Mouse (Mus musculus) MEL-GATA-1-ER (cell line): ENCODE data around the gene Snai1.
A peak's percentile ranks its signal among the peaks of the same experiment; 100 is the strongest.

Experiments
- DNase-seq: peaks from one replicate; pipeline ENCODE4 v3.0.0-alpha.2; 2012; ENCODE audit warnings: low read depth; ENCODE audit errors: extremely low read depth

Snai1 gene

DNA sequence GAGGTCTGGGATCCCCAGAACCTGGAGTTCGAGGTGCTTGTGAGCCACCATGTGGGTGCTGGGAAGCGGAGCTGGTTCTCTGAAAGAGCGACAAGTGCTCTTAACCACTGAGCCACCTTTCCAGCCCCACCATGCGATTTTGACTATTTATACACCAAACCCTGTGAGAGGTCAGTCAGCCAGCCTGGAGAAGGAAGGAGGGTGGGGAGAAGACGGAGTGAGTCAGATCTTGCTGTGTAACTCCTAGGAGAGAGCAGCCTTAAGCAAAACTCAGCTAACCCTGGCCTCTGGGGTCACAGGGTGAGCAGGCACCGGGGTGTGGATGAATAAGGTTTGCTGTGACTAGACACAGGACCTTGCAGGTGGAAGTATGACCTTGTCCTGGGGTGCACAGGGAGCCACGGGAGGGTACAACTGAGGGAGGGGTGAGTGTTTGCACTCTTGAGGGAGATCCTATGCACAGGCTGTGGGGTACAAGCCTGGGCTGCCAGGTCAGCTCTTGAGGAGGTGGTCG is 12.4 kb downstream of the Snai1 start:
- no peak for DNase-seq

DNA sequence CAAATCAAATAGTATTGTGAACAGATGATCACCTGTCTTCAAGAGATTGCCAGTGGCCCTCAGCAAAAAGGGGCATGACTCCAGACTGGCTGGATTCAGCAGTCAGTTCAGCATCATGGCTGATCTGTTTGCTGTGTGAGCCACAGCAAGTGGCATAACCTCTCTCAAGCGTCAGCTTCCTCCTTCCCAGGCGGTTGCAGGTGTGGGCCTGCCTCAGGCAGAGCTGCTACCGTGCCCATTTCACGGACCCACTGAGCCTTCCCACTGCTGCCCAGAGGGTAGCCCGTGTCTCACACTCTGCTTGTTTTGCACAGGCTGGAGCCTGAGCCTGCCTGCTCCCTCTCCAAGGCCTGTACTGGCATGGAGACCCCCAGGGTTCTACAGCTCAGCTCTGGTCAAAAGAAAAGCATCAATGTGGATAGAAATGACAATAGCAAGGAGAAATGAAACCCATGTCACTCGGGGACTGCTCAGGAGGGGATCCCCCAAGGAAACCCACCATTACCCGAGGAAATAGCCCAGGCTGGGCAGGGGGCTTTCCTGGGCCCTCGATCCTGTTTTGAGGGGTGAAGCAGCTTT is 13.4 kb downstream of the Snai1 start:
- no peak for DNase-seq

DNA sequence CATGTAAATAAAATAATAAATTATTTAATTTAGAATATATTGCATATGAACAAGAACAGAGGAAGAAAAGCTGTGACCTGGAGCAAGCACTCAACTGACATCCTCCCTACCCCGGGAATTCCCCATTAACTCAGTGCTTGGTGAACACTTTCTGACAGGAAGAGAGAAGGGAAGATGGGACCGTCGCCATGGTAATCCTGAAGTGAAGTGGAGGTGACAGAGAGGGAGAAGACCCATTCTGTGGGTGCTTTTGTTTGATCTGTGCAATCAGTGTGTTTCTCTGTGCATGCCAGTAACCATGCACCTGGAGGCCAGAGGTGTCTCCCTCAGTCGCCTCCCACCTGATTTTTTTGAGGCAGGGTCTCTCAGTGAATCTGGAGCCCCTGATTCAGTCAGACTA is 14.3 kb downstream of the Snai1 start:
- DNase-seq = no peak

DNA sequence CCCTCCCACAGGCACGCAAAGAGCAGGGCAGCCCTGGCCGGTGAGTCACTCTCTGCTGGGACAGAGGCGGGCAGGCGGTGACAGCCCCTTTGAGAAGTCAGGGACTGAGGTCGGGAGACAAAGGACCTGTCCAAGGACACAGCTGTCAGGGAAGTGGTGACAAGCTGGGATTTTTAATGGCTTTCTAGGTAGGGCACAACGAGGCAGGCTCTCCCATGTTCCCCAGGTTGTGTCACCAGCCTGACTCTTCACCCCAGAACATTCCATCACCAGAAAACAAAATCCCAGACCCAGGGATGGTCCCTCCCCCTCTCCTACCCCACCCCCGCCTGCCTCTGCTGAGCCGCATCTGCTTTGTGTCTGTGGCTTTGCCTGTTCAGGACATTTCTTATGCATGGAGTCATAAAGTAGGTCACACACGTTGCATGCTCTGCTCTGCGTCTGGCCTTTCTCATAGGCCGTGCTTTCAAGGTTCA is 15.0 kb downstream of the Snai1 start:
- no peak for DNase-seq

DNA sequence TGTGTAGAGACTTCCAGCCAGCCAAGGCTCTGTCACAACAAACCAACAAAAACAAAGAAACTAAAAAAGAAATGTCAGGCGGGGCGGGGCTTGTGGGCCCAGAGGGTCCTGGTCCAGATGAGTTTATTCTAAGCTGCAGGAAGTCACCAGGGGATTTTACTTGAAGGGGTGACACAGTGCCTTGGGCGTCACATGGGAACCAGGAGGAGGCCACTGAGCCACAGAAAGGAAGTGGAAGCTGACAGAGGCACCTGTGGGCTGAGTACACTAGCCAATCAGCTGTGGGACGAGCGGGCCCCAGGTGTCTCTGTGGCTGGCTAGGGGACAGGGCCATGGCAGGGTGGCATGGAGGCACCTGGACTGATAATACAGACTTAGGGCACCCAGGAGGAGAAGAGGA is 17.8 kb downstream of the Snai1 start:
- DNase-seq = no peak

DNA sequence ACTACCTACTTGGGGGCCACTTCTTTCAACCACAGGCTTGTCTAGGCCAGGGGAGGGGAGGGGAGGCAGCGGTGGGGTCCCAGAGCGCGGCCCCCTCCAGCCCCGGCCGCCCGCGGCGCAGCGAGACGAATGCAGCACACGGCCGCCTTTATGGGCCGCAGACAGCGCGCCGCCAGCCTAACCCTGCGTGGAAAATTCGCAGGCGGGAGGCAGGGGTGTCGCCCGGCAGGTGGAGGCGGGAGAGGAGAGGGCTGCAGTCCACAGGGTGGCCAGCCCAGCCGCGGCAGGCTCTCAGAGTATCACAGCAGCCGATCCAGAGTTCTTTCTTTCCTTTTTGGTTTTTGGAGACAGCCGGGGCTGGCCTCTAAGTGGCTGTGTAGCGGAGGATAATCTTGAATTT is 21.4 kb downstream of the Snai1 start:
- DNase-seq = no peak

DNA sequence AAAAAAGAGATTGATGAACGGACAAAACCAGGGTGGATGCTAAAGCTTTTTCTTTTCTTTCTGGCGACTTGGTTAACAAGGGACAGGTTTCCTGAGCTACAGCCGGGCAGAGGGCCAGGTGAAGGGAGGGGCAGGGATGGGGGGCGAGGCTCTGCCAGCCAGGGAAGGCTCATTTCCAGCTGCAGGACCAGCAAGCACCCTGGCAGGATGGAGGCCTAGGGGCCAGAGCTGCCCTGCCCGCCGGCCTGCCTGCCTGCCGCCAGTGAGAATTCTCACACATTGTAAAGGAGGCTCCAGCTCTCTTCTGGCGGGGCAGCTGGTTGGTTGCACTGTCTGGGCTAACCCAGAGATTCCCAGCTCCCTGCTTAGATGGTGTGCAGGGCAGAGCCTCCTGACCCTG is 24.1 kb downstream of the Snai1 start:
- no peak for DNase-seq

DNA sequence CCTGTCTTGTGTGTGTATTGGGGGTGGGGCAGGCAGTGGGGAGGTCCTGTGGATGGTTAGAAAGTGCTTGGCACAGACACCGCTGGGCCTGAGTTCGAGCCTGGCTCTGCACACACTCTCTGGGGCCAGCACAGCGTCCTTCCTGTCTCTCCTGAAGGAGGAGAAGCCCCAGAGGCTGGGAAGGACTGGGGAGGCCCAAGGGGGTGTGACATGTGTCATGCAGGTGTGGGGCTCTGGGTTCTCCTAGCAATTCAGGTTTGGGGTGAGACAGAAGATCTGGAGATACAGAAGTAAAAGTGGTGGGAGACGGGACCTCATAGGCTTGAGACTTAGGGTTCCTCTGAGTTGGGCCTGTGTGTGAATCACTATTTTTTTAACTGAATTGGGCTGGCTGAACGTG is 25.0 kb downstream of the Snai1 start:
- DNase-seq = no peak

DNA sequence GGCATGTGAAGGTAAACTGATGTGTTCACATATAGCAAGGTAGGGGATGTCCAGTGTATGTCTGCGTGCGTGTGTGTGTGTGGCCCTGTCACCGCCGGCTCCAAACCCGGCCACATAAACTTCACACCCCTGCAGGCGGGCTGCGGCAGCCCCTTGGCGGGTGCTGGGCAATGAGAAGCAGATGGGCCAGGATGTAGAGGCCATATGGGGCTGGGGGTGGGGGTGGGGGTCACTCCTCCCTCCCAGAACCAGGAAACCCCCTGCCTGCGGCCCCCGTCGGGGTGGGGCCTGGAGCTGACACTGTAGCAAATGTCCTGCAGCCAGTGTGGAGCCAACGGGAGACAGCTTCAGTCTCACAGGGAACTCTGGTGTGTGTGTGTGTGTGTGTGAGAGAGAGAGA is 25.7 kb downstream of the Snai1 start:
- DNase-seq = no peak

DNA sequence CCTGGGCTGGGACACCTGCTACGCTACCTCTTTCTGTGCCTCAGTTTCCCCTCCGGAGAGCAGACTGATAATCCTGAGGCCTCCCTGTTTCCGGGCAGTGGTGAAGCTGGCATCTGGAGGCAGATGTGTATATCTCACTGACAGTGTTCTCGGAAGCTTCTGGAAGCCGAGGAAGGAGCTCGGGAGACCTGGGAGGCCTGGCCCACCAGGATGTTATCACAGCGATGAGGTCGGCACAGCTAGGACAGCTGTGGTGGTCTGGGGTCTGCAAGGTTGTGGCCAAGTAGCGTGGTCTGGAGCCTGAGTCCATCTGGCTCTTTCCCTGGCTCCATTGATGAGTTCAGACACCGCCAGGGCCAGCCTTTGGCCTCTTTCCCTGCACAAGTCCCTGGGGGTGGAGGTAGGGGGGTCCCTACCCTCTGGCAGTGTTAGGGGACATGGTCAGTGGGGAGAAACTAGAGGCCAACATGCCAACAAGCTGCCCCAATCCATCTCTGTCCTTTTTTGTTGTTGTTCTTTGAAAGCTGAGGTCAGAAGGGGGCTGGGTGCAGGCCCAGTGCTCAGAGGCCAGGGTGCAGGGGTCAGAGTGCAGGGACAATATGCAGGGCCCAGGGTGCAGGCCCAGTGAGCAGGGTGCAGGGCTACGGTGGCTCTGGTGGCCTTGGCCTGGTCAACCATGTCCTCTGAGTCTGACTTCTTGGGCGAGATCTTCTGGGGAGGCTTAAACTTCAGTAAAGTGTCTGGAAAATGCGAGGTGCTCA is 26.7 kb downstream of the Snai1 start:
- DNase-seq = no peak

DNA sequence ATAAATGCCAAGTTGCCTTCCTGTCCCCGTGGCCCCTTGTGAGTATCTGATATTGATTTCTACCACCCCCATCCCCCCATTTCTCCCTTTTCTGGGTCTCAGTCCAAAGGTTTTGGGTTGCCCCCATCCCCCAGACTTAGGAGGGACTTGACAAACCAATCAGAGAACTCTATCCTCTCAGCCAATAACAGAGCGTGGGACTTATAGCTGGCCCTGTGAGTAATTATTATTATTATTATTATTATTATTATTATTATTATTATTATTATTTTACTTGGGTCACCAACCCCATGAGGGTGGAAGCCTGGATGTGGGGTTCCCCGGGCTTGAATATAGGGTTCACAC is 27.3 kb downstream of the Snai1 start:
- no peak for DNase-seq

DNA sequence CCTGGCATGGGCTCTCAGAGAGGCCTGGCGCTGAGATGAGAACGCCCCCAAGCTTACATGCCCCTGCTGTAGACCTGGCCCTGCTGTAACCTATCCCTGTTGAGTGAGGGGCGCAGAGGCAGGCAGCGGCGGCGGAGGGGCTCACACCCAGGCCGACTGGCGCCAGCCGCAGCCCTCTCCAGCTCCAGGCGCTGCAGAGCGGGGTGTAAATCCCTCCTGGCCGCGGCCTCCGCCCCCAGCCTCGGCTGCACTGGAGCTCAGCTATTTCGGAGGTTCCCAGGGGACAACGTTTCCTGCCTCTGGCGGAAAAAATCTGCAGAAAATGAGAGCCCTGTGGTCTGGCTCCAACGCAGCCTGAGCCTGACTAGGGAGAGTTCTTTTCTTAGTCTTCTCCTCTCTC is 27.7 kb downstream of the Snai1 start:
- DNase-seq = no peak

DNA sequence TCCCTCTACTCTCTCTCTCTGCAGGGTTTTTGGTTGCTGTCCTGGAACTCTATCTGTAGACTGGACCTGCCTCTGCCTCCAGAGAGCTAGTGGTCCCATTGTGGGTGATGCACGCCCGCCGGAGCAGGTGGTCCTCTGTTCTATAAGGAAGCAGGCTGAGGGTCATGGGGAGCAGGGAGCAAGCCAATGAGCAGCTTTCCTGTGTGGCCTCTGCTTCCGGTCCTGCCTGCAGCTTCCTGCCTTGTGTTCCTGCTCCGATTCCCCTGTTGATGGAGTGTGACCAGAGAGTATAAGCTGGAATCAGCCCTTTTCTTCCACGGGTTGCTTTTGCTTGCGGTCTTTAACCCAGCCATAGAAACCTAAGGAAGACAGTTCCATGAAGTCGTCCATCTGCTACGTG is 30.1 kb downstream of the Snai1 start:
- DNase-seq = no peak

DNA sequence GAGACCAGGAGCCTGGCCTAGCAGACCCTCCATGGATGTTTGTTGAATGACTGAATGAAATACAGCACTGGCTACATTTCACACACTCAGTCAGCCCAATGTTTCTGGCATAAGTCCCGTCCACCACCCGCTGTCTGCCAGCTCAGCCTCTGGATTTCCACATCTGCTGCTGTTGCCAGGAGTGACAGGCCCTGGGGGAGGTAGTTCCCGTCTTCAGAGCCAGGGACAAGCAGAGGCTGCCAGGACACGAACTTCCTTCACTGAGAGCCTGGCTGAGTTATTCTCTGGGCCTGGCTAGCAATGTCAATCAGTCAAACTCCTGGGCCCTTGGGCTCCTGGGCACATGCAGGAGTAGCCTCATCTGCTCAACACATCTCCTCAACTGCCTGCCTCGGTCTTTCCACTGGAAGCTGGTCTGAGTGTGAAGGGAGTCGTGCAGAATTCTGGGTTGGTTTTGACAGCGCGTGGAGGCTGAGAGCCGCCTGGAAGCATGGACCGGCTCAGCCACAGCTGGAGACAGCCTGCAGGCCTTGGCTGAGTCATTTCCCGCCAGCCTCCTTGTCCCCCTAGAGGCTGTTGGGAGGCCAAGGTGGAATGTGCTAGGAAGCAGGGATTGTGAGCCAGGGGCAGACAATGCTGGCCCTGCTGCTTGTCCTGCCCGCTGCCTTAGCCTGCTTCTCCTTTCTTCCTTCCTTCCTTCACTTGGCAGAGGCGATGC is 32.1 kb downstream of the Snai1 start:
- no peak for DNase-seq

DNA sequence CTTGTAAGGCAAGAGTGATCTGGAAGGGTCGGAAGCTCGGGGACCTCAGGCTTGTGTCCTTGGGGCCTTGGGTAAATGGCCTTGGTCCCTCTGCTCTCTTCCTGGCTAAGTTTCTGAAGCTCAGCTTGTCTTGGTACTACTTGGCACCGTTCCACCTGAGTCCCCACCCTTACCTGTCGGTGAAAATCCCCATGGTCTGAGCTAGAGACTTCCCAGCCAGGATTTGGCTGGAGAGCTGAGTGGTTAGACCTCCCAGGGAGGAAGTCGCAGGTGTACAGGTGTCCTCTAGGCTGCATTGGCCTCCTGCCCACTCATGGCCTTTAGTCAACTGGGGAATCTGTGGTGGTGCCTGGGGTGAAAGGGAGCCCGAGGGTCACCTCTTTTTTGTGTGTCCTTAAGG is 32.8 kb downstream of the Snai1 start:
- DNase-seq = no peak

DNA sequence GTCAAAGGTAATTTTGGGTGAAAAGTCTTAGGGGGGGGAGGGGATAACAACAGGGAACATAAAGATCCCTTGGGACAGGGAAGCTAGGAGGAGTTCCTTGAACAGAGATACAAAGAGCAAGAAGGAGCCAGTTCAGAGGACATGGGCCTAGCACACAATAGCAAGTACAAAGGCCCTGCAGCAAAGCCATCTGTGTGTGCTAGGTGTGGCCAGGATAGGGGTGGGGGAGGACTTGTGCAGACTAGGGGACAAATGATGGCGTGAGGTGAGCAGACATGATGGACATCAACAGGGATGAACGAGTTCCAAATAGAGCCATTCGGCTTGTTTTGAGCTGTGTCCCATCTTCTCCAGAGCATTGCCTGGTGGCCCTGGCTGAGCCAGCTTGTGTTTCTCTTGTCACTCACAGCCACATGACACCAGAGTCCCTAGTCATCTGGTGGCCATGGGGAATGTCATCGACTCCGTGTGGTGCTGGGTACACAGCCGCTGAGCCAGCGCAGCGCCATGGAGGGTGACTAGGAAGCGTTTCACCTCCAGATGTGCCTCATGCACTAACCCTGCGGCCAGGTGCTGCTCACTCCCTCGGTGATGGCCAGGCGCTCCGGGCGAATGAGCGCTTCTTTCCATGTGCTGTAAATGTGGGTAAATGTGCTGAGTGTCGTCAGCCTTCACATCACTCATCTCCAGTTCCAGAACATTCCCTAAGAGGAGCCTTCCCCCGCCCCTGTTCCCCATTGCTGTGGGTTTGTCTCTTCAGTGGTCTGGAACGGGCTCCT is 33.6 kb downstream of the Snai1 start:
- DNase-seq = no peak

DNA sequence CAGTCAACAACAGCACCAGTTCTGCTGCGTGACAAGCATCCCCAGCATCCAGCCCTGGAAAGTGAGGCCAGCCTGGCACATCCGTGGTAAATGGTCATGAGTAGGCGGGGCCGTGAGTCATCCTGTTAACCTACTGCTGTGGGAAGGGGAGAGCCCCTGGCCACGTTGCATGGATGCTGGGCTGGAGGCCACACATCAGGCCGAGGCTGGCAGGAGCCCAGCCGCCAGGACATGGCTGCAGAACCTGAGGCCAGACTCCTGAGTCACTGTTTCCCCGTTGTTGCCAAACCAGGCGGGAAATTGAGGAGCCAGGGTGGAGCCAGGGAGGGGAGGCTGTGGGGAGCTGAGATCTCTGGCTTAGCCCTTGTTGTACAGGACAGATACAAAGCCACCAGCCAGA is 36.8 kb downstream of the Snai1 start:
- no peak for DNase-seq

DNA sequence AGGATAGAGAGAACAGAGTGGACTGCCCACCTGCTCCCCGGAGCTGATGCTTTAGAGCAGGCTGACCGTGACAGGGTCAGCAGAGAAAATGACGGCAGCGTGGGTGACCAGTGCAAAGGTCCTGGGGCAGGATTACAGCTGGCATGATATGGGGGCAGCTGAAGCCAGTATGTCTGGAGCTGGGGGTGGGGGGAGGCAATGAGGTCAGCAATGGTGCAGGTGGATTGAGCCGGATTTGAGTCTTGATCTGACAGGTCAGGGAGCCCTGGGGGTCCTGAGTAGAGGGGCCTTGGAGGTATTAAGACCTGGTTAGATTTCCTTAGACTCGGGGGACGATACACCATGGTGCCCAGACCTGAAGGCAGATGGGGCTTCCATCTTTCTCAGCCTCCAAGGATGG is 37.6 kb downstream of the Snai1 start:
- no peak for DNase-seq

DNA sequence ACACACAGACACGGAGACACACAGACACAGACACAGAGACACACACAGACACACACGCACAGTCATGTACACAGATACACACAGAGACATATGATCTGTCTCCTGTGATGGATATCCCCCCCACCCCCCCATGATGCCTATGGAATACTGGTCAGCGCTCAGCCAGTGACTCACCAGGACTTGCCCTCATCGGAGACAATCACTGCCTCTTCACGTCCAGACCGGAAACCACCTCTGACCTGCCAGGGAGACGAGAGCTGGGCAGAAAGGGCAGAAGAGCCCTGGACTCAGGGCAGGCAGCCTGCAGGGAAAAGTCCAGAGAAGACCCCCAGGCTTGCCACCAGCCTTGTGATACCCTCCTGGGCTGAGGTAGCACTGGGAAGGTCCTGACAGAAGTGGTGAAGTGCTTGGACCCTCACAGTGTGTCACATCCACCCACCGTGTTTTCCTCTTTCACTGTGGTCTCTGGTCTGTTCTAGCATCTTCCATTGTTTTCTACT is 38.2 kb downstream of the Snai1 start:
- DNase-seq = no peak

DNA sequence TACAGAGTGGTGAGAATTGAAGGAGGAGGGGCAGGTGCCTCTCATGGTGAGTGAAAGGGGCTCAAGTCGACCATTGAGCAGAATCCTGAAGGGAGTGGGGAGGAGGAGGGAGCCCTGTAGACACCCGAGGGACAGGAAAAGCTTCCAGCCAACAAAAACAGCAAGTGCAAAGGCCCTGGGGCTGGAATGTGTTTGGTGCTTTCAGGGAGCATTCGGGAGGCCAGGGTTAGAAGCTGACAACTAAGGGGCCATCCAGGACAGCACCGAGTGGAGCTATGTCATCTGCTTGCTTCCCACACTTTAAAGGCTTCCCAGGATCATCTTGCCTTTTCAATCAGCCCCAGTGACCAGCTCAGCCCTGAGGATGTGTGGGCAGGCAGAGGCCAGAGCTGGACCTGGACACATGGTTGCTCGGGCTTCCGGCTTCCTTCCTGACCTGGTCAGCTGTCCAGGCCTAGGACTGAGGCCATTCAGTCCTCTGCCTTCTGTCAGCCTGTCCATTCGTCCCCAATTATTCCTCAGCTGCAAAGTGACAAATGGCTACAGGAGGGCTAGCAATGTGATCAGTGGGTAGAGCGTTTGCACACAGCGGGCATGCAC is 39.3 kb downstream of the Snai1 start:
- no peak for DNase-seq

DNA sequence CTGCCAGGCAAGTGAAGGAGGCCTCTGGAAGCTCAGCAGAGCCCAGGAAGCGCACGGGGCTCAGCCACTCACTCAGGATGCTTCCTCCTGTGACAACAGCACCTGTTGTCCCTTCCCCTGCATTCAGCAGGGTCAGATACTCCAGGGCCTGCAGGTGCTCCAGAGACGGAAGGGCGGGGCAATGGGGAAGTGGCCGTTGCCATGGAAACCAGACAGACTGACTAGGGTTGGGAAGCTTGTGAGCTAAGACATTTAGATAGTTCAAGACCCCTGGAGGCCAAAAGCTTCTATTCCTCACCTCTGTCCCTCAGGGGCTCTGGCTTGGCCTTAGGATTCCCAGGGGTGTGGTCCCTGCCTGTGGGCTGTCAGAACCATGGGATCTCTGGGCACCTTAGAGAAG is 40.5 kb downstream of the Snai1 start:
- DNase-seq = peak; percentile 44
